Comparison of ENCODE assay signal across 11 mouse cellular contexts in genomic region chr2:163696763-163697162, GRCm38 (mm10). TPM values are rescaled to one million over a fixed set of nuclear protein-coding genes. Genes with fewer than 3 reads are reported as not detected.
A peak's percentile ranks its signal among the peaks of the same experiment; 100 is the strongest.
DNase-seq lines count a peak whose midpoint lies in the region; ATAC-seq and TF ChIP-seq lines count a peak whose summit lies in the region.
"Had no signal": no experiment of that assay in that cellular context is flagged by ENCODE, and none has a peak within 500 bp of the region (broad histone marks: within the 10 kb centered on the region; RNA-seq: fewer than 3 reads in every experiment).

No protein-coding gene starts in this region.

- H3K27ac ChIP-seq in hindbrain, embryonic 11.5 days (ENCODE audit: low read depth, low read length): peak overlapping the region; percentile 4; the same call in 1 of the 2 replicates
- no peak overlapping the region for H3K27ac ChIP-seq in hindbrain, embryonic 12.5 days
- peak overlapping the region; percentile 32; the same call in 1 of the 2 replicates for H3K27ac ChIP-seq in stomach, embryonic 15.5 days
- H3K27ac ChIP-seq in stomach, postnatal 0 days (replicated peaks): no peak overlapping the region
- H3K27ac ChIP-seq in liver, embryonic 11.5 days (ENCODE audit: low read depth, low read length): peak overlapping the region; percentile 51
- H3K27ac ChIP-seq: forebrain, embryonic 15.5 days; macrophage had no signal

- no peaks in the 10 kb centered on the region for H3K9me3 ChIP-seq in hindbrain, embryonic 11.5 days (ENCODE audit: control insufficient read depth, low read length)
- no peaks in the 10 kb centered on the region for H3K9me3 ChIP-seq in hindbrain, embryonic 12.5 days (replicated peaks)
- no peaks in the 10 kb centered on the region for H3K9me3 ChIP-seq in stomach, embryonic 15.5 days
- no peaks in the 10 kb centered on the region for H3K9me3 ChIP-seq in stomach, postnatal 0 days (ENCODE audit: control insufficient read depth, low read length)
- no peaks in the 10 kb centered on the region for H3K9me3 ChIP-seq in liver, embryonic 11.5 days (ENCODE audit: control insufficient read depth, low read length)
- H3K9me3 ChIP-seq: forebrain, embryonic 15.5 days had no signal

- no peak for DNase-seq in hindbrain, embryonic 11.5 days (ENCODE audit: low spot score)
- DNase-seq in stomach, postnatal 0 days (ENCODE audit: low spot score): no peak
- no peak for DNase-seq in liver, embryonic 11.5 days (ENCODE audit: low spot score)
- no peak for DNase-seq in thymus, postnatal 4 days
- DNase-seq in thymus, postnatal 14 days: no peak
- DNase-seq: kidney, adult 8-10 months had no signal

- no peaks in the 10 kb centered on the region for H3K36me3 ChIP-seq in hindbrain, embryonic 11.5 days (ENCODE audit: control insufficient read depth, insufficient read depth, low read length)
- no peaks in the 10 kb centered on the region for H3K36me3 ChIP-seq in hindbrain, embryonic 12.5 days
- no peaks in the 10 kb centered on the region for H3K36me3 ChIP-seq in stomach, embryonic 15.5 days
- no peaks in the 10 kb centered on the region for H3K36me3 ChIP-seq in stomach, postnatal 0 days (ENCODE audit: control insufficient read depth, insufficient read depth, low read length)
- no peaks in the 10 kb centered on the region for H3K36me3 ChIP-seq in liver, embryonic 11.5 days (ENCODE audit: control insufficient read depth, insufficient read depth, low read length)
- H3K36me3 ChIP-seq: forebrain, embryonic 15.5 days had no signal

- no peak for TF ChIP-seq CTCF in stomach, postnatal 0 days (IDR thresholded peaks at IDR 0.05; ENCODE audit: low read depth)

- 0 out of 2 replicates have a peak, but pooled peaks cover 2% of the 10 kb centered on the region for H3K4me1 ChIP-seq in hindbrain, embryonic 11.5 days (replicated peaks; ENCODE audit: control insufficient read depth, insufficient read depth, low read length)
- peaks cover 16% of the 10 kb centered on the region; the same call in 1 of the 2 replicates for H3K4me1 ChIP-seq in hindbrain, embryonic 12.5 days
- 0 out of 2 replicates have a peak, but pooled peaks cover 25% of the 10 kb centered on the region for H3K4me1 ChIP-seq in stomach, embryonic 15.5 days
- H3K4me1 ChIP-seq in stomach, postnatal 0 days (replicated peaks; ENCODE audit: control insufficient read depth, insufficient read depth): peaks cover 3% of the 10 kb centered on the region; the same call in 1 of the 2 replicates
- peaks cover 70% of the 10 kb centered on the region for H3K4me1 ChIP-seq in liver, embryonic 11.5 days (replicated peaks; ENCODE audit: control insufficient read depth, insufficient read depth, low read length)
- H3K4me1 ChIP-seq: forebrain, embryonic 15.5 days had no signal

- no peaks in the 10 kb centered on the region for H3K27me3 ChIP-seq in hindbrain, embryonic 11.5 days (ENCODE audit: control insufficient read depth, insufficient read depth, low read length)
- no peaks in the 10 kb centered on the region for H3K27me3 ChIP-seq in hindbrain, embryonic 12.5 days
- no peaks in the 10 kb centered on the region for H3K27me3 ChIP-seq in stomach, embryonic 15.5 days (replicated peaks)
- H3K27me3 ChIP-seq in stomach, postnatal 0 days (ENCODE audit: control insufficient read depth, insufficient read depth, low read length): no peaks in the 10 kb centered on the region
- no peaks in the 10 kb centered on the region for H3K27me3 ChIP-seq in liver, embryonic 11.5 days (replicated peaks; ENCODE audit: control insufficient read depth, insufficient read depth, low read length)
- H3K27me3 ChIP-seq: forebrain, embryonic 15.5 days had no signal

- TF ChIP-seq EP300 in stomach, postnatal 0 days (optimal IDR thresholded peaks at IDR 0.05): no peak

- no peak overlapping the region for H3K4me2 ChIP-seq in hindbrain, embryonic 11.5 days (replicated peaks; ENCODE audit: low read depth, low read length)
- H3K4me2 ChIP-seq in hindbrain, embryonic 12.5 days (replicated peaks): no peak overlapping the region
- no peak overlapping the region for H3K4me2 ChIP-seq in stomach, embryonic 15.5 days
- no peak overlapping the region; the same call in 1 of the 2 replicates for H3K4me2 ChIP-seq in stomach, postnatal 0 days (replicated peaks; ENCODE audit: low read depth)
- peak overlapping the region; percentile 41 for H3K4me2 ChIP-seq in liver, embryonic 11.5 days
- H3K4me2 ChIP-seq: forebrain, embryonic 15.5 days had no signal

- H3K4me3 ChIP-seq in hindbrain, embryonic 11.5 days (ENCODE audit: low read depth, low read length): no peak overlapping the region
- H3K4me3 ChIP-seq in hindbrain, embryonic 12.5 days: no peak overlapping the region
- no peak overlapping the region for H3K4me3 ChIP-seq in stomach, embryonic 15.5 days (replicated peaks)
- H3K4me3 ChIP-seq in stomach, postnatal 0 days (ENCODE audit: low read depth, low read length): no peak overlapping the region
- no peak overlapping the region for H3K4me3 ChIP-seq in liver, embryonic 11.5 days (ENCODE audit: low read depth, low read length)
- H3K4me3 ChIP-seq: forebrain, embryonic 15.5 days had no signal

- WGBS in hindbrain, embryonic 11.5 days: 38% methylated on average over 2 of the region's 2 CpGs
- 31% methylated on average over 2 of the region's 2 CpGs for WGBS in hindbrain, embryonic 12.5 days
- WGBS in stomach, embryonic 15.5 days: 46% methylated on average over 2 of the region's 2 CpGs
- WGBS in stomach, postnatal 0 days: 38% methylated on average over 2 of the region's 2 CpGs
- WGBS in liver, embryonic 11.5 days: 32% methylated on average over 2 of the region's 2 CpGs

- no peak for ATAC-seq in hindbrain, embryonic 11.5 days (ENCODE audit: low FRiP score)
- no peak for ATAC-seq in hindbrain, embryonic 12.5 days (ENCODE audit: low FRiP score)
- no peak for ATAC-seq in stomach, embryonic 15.5 days (ENCODE audit: insufficient read depth, low FRiP score, low read depth)
- no peak for ATAC-seq in stomach, postnatal 0 days (ENCODE audit: low FRiP score, low TSS enrichment)
- peak; percentile 67 for ATAC-seq in liver, embryonic 11.5 days (replicated peaks; ENCODE audit: low FRiP score)
- ATAC-seq: activated CD4-positive, CD25-positive, alpha-beta regulatory T cell, adult 4 months; forebrain, embryonic 15.5 days had no signal

- H3K9ac ChIP-seq in hindbrain, embryonic 11.5 days (ENCODE audit: low read depth, low read length): no peak overlapping the region
- H3K9ac ChIP-seq in hindbrain, embryonic 12.5 days: no peak overlapping the region
- no peak overlapping the region for H3K9ac ChIP-seq in stomach, embryonic 15.5 days
- no peak overlapping the region for H3K9ac ChIP-seq in stomach, postnatal 0 days (ENCODE audit: low read length)
- H3K9ac ChIP-seq in liver, embryonic 11.5 days (ENCODE audit: low read depth, low read length): no peak overlapping the region
- H3K9ac ChIP-seq: forebrain, embryonic 15.5 days had no signal

RNA-seq across cellular contexts. Expression of gene Pkig, which starts 38.6 kb away (rescaled TPM):
- 136 and 138 TPM in 2 replicates for polyA plus RNA-seq in hindbrain, embryonic 11.5 days (2014; fragmentation: Nextera tagmentation; extraction: Ambion mirVana)
- polyA plus RNA-seq in hindbrain, embryonic 12.5 days (2016; fragmentation: Nextera tagmentation; extraction: Ambion mirVana): 109 and 113 TPM in 2 replicates
- 105 and 117 TPM in 2 replicates for polyA plus RNA-seq in stomach, embryonic 15.5 days (2015; fragmentation: Nextera tagmentation; extraction: Ambion mirVana)
- 60.9 and 66.3 TPM in 2 replicates for polyA plus RNA-seq in stomach, postnatal 0 days (2015; fragmentation: Nextera tagmentation; extraction: Ambion mirVana)
- polyA plus RNA-seq in liver, embryonic 11.5 days (2014; fragmentation: Nextera tagmentation; extraction: Ambion mirVana): 178 and 186 TPM in 2 replicates

RNA-seq across cellular contexts. Expression of gene Serinc3, which starts 51.8 kb away (rescaled TPM):
- polyA plus RNA-seq in hindbrain, embryonic 11.5 days (2014; fragmentation: Nextera tagmentation; extraction: Ambion mirVana): 35.7 and 38.4 TPM in 2 replicates
- 36.2 and 38.4 TPM in 2 replicates for polyA plus RNA-seq in hindbrain, embryonic 12.5 days (2016; fragmentation: Nextera tagmentation; extraction: Ambion mirVana)
- 46.3 and 49.1 TPM in 2 replicates for polyA plus RNA-seq in stomach, embryonic 15.5 days (2015; fragmentation: Nextera tagmentation; extraction: Ambion mirVana)
- polyA plus RNA-seq in stomach, postnatal 0 days (2015; fragmentation: Nextera tagmentation; extraction: Ambion mirVana): 35.8 and 36.4 TPM in 2 replicates
- polyA plus RNA-seq in liver, embryonic 11.5 days (2014; fragmentation: Nextera tagmentation; extraction: Ambion mirVana): 116 TPM in 2 replicates

RNA-seq across cellular contexts. Expression of gene Ada, which starts 53.3 kb away (rescaled TPM):
- 4.7 and 6.0 TPM in 2 replicates for polyA plus RNA-seq in hindbrain, embryonic 11.5 days (2014; fragmentation: Nextera tagmentation; extraction: Ambion mirVana)
- 4.0 and 4.3 TPM in 2 replicates for polyA plus RNA-seq in hindbrain, embryonic 12.5 days (2016; fragmentation: Nextera tagmentation; extraction: Ambion mirVana)
- polyA plus RNA-seq in stomach, embryonic 15.5 days (2015; fragmentation: Nextera tagmentation; extraction: Ambion mirVana): 6.1 and 6.4 TPM in 2 replicates
- polyA plus RNA-seq in stomach, postnatal 0 days (2015; fragmentation: Nextera tagmentation; extraction: Ambion mirVana): 9.7 and 13.6 TPM in 2 replicates
- polyA plus RNA-seq in liver, embryonic 11.5 days (2014; fragmentation: Nextera tagmentation; extraction: Ambion mirVana): 10.2 and 11.3 TPM in 2 replicates

Comparison
In these comparisons a context has a peak if more than half of its experiments do, and no peak if none do; other contexts are left out.
1. H3K27ac ChIP-seq: peak in hindbrain, embryonic 11.5 days (single experiment), stomach, embryonic 15.5 days (single experiment) and liver, embryonic 11.5 days (single experiment); none in hindbrain, embryonic 12.5 days (single experiment) and stomach, postnatal 0 days (single experiment).